Mouse (Mus musculus) layer of hippocampus, adult 11-12 months (tissue): Measurements from ENCODE around the gene Srm.

Experiments
- DNase-seq: peaks from one replicate; pipeline ENCODE4 v3.0.0; 2022; ENCODE audit warnings: low spot score

The Srm gene

DNA sequence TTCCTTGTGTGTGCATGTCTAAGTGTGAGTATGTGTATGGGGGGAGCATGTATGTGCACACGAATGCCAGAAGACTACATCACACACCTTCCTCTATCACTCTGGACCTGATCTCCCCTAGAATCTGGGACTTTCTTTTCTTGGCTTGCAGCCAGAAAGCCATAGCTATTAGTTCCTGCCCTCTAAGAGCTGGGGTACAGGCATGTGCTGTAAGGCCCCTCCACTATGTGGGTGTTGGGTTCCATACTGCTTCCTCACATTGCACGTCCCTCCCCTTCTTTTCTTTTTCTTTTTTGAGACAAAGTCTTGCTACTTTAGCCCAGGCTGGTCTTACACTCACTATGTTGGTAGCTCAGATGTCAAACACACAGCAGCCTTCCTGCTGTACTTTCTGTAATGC lies 44.0 kb downstream of the Srm start:
- no peak for DNase-seq

- no peak for DNase-seq
Observed at GRCm38 (mm10) chr4:148638302-148638701, 47.0 kb downstream of the Srm start.

- no peak for DNase-seq
Observed at GRCm38 (mm10) chr4:148639455-148639854, 48.2 kb downstream of the Srm start.

DNA sequence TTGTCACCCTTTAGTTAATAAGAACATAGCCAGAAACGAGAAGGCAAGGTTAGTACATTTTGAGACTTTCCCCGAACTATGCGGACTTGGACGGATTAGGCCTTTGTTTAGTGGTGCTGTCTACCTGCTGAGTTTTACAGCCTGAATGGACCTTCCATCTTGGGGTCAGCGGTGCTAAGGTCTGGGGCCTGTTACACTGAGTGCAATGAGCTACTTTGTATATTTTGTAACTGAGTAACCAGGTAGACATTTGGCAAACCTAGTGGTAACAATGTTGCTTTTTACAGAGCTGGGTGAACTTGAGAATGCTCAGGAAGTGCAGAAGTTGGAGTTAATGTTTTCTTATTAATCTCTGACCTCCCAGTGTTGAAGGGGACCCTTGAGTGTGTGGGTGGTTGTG lies 49.8 kb downstream of the Srm start:
- DNase-seq = no peak

- no peak for DNase-seq
Observed at GRCm38 (mm10) chr4:148643291-148644156, 52.2 kb downstream of the Srm start, which contains the start of gene Gm572. Gene Gm572 (plus strand): TSS chr4:148643317.

GRCm38 (mm10) chr4:148644157-148644511 lies 52.8 kb downstream of the Srm start:
- peak; percentile 59 for DNase-seq
